Mouse (Mus musculus): ENCODE data around the gene Gatad2a. TPM values are rescaled to one million over a fixed set of nuclear protein-coding genes. Genes with fewer than 3 reads are reported as not detected.
"Not testable (repeated sequence)": the region's sequence is repeated elsewhere in the genome, so short reads cannot be mapped to it uniquely, and the experiment has no call there.

Gatad2a gene
- polyA plus RNA-seq, 1 experiment from 2014 or later, result 27.2 TPM

DNA sequence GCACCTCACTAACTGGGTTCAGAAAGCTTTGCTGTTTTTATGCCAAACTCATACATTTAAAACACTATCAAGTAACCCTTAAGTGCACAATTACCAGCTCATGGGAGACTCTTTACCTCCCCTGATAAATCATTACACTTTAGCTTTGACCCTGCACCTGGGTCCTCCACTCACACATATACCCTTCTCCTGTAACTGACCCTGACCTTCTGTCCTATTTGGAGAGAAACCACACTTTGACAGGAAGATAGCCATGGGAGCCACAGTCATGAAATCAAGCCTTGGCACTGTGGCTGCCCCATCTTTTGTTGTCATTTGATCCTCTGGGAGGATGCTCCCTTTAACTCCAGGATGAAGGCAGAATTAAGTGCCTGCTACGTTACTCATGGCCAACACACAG, 41.5 kb downstream of the Gatad2a start:
- no peak for ATAC-seq (replicated peaks)

DNA sequence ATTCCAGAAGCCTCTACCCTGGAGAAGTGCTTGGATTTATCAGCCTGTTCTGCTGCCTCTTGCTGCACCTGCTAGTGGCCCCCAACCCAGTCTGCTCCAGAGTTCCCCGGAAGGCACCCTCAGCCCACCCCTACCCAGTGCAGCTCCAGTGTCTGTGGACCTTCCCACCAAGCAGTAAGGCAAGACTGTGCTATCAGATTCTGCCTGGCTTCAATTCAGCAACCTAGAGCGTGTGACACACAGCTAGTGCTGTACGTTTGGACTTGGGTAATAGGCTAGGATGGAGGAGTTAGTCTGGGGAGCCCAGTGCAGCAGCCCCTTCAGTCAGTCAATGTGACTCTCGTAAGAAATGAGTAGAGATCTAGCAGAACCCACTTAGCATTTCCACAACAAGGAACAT, 42.0 kb downstream of the Gatad2a start:
- Histone ChIP-seq H3K4me1 (no peaks in the 10 kb centered on the region), H3K27me3 (replicated peaks) (no peaks in the 10 kb centered on the region), H3K27ac (no peak overlapping the region), H3K4me2 (no peak overlapping the region), H3K36me3 (replicated peaks) (no peaks in the 10 kb centered on the region), H3K4me3 (no peak overlapping the region), H3K9ac (no peak overlapping the region), H3K9me3 (no peaks in the 10 kb centered on the region)
- ATAC-seq (replicated peaks), result no peak
- 79% methylated on average over 4 of the region's 4 CpGs for WGBS

More for the DNA sequence above, 41.5 kb downstream of the Gatad2a start:
- no peak overlapping the region for H3K27ac ChIP-seq
- H3K4me1 ChIP-seq, result no peaks in the 10 kb centered on the region
- no peaks in the 10 kb centered on the region for H3K9me3 ChIP-seq
- no peak overlapping the region for H3K9ac ChIP-seq
- H3K36me3 ChIP-seq (replicated peaks), result no peaks in the 10 kb centered on the region
- H3K4me2 ChIP-seq, result no peak overlapping the region
- no peaks in the 10 kb centered on the region for H3K27me3 ChIP-seq (replicated peaks)
- H3K4me3 ChIP-seq, result no peak overlapping the region
- WGBS, result 72% methylated on average over 1 of the region's 1 CpGs

DNA sequence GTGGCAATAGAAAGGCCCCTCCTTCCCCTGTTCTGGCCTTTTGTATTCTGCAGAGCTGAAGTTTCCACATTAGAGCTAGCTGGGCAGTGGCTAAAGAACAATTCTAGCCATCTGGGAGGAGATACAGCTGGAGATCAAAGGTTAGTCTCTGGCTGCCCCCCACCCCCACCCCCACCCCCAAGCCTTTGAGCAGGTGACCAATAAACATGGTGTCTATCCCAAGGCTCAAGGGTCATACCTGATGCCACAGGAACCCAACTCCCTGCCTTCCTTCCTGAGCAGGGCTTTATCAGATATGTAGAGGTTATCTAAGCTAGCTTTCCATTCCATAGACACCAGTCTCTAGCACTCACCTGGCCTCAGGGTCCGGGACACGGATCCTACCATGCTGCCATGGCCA, 45.9 kb downstream of the Gatad2a start:
- H3K27me3 ChIP-seq (replicated peaks), result no peaks in the 10 kb centered on the region
- no peak overlapping the region for H3K4me3 ChIP-seq
- no peaks in the 10 kb centered on the region for H3K9me3 ChIP-seq
- H3K9ac ChIP-seq, result no peak overlapping the region
- no peak overlapping the region for H3K4me2 ChIP-seq
- H3K27ac ChIP-seq, result no peak overlapping the region
- no peak for ATAC-seq (replicated peaks)
- 98% methylated on average over 2 of the region's 2 CpGs for WGBS
- H3K4me1 ChIP-seq, result no peaks in the 10 kb centered on the region
- no peaks in the 10 kb centered on the region for H3K36me3 ChIP-seq (replicated peaks)

DNA sequence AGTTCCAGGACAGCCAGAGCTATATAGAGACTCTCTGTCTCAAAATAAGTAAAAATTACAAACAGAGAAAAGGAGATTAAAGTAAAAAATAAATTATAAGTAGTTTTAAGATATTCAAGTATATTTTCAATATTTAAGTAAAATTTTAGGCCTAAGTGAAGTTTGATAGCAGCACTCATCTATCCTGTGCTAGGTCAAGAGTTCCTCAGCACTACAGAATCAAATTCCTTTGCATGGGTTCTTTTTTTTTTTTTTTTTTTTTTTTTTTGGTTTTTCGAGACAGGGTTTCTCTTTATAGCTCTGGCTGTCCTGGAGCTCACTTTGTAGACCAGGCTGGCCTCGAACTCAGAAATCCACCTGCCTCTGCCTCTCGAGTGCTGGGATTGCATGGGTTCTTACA, 53.7 kb downstream of the Gatad2a start:
- H3K9ac ChIP-seq; H3K4me1 ChIP-seq; H3K4me3 ChIP-seq; H3K9me3 ChIP-seq; H3K27me3 ChIP-seq (replicated peaks); ATAC-seq (replicated peaks); H3K27ac ChIP-seq; H3K4me2 ChIP-seq; H3K36me3 ChIP-seq (replicated peaks): not testable (repeated sequence)
- WGBS, result 88% methylated on average over 2 of the region's 3 CpGs

DNA sequence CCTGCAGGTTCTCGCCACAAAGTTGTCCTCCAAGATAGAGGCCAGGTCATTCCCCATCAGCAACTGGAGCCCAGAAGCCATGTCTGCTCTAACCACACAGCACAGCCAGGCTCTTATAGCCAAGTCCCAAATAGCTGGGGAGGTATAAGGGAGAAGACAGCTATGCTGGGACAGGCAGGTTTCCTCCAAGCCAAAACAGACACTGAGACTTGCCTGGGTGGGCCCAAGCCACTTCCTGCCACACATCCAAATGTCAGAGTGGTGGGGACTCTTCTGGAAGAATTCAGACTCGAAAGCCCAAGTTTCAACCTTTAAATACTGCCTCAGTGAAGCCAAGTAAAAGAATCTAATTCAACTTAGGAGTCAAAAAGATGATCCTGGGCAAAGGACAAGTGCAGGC, 55.8 kb downstream of the Gatad2a start:
- 89% methylated on average over 2 of the region's 2 CpGs for WGBS
- no peaks in the 10 kb centered on the region for H3K27me3 ChIP-seq (replicated peaks)
- no peak overlapping the region for H3K9ac ChIP-seq
- no peaks in the 10 kb centered on the region for H3K9me3 ChIP-seq
- H3K4me3 ChIP-seq, result no peak overlapping the region
- H3K27ac ChIP-seq, result no peak overlapping the region
- no peaks in the 10 kb centered on the region for H3K36me3 ChIP-seq (replicated peaks)
- no peak for ATAC-seq (replicated peaks)
- H3K4me2 ChIP-seq, result no peak overlapping the region
- H3K4me1 ChIP-seq, result no peaks in the 10 kb centered on the region

DNA sequence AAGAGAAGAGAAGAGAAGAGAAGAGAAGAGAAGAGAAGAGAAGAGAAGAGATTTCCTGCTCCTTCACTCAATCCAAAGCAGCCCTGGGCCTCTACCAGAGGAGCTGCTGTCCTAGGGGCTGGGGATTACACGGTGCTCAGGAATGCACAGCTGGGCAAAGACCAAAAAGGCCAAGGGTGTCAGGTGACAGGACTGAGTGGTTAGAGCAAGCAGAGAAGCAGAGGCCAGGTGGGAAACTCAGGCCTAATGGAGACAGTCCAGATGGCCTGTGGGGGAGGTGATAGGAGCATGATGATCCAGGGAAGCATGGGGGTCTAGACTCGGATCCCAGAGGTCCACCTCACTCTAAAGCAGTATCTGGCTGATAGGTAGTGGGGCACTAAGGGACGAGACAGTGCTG, 56.6 kb downstream of the Gatad2a start:
- Histone ChIP-seq H3K27ac (no peak overlapping the region), H3K4me1 (no peaks in the 10 kb centered on the region), H3K9ac (no peak overlapping the region), H3K4me3 (no peak overlapping the region), H3K36me3 (replicated peaks) (no peaks in the 10 kb centered on the region), H3K27me3 (replicated peaks) (no peaks in the 10 kb centered on the region), H3K4me2 (no peak overlapping the region), H3K9me3 (no peaks in the 10 kb centered on the region)
- 50% methylated on average over 3 of the region's 3 CpGs for WGBS
- no peak for ATAC-seq (replicated peaks)

DNA sequence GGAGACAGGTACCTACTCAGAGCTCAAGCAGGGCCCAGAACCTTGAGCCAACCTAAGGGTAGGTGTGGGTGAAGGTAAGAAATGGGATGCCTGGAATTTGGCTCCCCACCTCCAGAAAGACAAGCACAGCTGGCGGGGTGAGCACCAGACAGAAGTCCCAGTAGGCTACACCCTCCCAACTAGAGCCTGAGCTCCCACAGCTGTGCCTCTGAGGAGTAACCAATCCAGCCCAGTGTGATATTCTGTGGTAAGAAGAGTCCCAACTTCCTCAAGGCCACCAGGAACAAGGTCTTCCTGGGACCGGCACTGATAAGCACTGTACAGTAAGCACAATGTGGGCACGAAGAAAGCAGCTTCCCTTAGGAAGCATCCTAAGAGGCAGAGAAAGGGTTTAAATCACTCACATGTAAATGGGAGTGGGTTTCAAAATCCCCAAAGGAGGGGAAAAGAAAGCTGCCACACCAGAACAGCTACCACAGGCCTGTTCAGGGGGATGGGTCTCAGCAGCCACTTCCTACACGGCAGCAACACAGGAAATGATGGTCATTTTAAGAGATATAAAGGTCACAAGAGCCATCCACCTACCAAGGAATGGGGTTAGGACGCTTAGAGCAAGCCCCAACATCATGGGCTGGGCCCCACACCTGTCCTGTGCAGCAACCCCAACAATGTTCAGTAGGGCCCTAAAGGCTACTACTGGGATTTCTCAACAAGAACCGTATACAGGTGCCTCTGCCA, 57.8 kb downstream of the Gatad2a start:
- WGBS, result 90% methylated on average over 6 of the region's 6 CpGs
- H3K4me3 ChIP-seq, result no peak overlapping the region
- H3K4me2 ChIP-seq, result no peak overlapping the region
- no peak for ATAC-seq (replicated peaks)
- H3K27me3 ChIP-seq (replicated peaks), result no peaks in the 10 kb centered on the region
- no peaks in the 10 kb centered on the region for H3K9me3 ChIP-seq
- H3K27ac ChIP-seq, result no peak overlapping the region
- no peaks in the 10 kb centered on the region for H3K4me1 ChIP-seq
- no peaks in the 10 kb centered on the region for H3K36me3 ChIP-seq (replicated peaks)
- no peak overlapping the region for H3K9ac ChIP-seq

DNA sequence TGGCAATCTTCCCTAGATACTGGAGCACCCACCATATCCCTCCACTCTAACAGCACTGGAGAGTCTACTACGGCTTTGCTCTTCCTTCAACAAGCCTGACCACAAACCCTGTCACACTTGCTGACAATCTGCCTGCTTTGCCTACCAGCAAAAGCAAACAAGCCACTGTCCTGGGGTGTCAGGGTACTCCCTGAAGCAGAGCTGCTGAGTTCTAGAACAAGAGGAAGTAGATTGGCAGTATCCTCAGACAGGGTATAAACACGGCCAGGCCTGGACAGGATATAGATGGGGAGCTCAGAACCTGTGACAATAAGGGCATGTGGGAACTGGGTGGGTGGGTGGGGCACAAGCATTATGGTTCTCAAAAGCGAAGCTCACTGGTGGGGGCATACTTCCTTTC, 58.7 kb downstream of the Gatad2a start:
- Histone ChIP-seq H3K27me3 (replicated peaks) (no peaks in the 10 kb centered on the region), H3K4me1 (no peaks in the 10 kb centered on the region), H3K4me3 (no peak overlapping the region), H3K9ac (no peak overlapping the region), H3K36me3 (replicated peaks) (no peaks in the 10 kb centered on the region), H3K27ac (no peak overlapping the region), H3K4me2 (no peak overlapping the region), H3K9me3 (no peaks in the 10 kb centered on the region)
- ATAC-seq (replicated peaks), result no peak
- WGBS, result 97% methylated on average over 3 of the region's 3 CpGs

DNA sequence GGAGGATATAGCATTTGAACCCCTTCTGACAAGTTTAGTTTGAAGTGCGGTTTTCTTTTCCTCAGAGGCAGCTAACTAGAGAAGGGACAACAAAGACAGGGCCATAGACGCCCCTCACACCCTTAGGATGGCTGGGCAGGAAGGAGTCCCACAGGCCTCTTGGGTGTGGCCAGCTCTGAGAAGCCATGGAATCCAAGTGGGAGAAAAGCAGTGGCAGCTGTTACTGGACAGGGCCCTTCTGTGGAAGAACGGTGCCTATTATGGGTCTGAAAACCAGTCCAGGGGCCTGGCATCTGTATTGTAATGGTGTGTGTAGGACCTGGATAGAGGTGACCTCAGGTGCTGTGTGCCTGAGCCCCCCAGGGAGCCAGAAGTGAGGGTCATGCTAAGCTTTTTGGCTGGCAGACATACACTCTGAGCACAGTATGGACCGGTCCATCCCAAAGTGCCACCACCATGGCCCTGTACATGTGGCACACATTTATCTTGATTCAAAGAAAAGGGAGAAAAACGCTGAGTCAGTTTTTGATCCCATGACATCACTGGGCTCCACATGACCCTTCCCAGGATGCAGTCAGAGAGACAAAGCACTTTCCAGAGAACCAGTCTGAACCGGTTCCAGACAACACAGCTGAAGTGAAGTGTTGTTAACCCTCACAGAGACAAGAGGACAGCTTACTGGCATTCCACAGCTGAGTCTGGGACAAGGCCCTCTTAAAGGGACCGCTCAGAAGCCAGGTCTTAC, 60.0 kb downstream of the Gatad2a start:
- H3K27ac ChIP-seq, result no peak overlapping the region
- H3K9me3 ChIP-seq, result no peaks in the 10 kb centered on the region
- no peak overlapping the region for H3K9ac ChIP-seq
- no peaks in the 10 kb centered on the region for H3K36me3 ChIP-seq (replicated peaks)
- ATAC-seq (replicated peaks), result peak; percentile 72
- H3K27me3 ChIP-seq (replicated peaks), result no peaks in the 10 kb centered on the region
- no peak overlapping the region for H3K4me3 ChIP-seq
- 69% methylated on average over 7 of the region's 7 CpGs for WGBS
- no peak overlapping the region for H3K4me2 ChIP-seq
- H3K4me1 ChIP-seq, result no peaks in the 10 kb centered on the region

DNA sequence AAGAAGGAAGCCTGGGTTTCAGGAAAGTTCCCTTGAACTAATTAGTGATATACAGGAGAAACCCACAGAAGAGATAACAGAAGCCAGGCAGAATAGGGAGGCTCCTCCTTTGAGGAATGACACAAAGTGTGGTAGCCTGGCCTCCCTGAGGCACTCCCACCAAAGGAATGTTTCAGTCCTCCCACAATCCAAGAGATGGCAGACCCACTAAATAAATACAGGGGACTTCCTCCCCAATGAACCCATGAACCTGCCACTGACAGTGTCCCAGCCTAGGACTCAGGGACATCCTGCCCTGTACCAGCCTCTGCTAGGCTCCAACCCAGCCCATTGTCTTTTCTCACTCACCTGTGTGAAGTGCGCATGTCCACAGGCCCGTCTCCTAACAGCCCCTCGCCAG, 60.8 kb downstream of the Gatad2a start:
- H3K36me3 ChIP-seq (replicated peaks), result no peaks in the 10 kb centered on the region
- H3K4me1 ChIP-seq, result no peaks in the 10 kb centered on the region
- 90% methylated on average over 3 of the region's 3 CpGs for WGBS
- H3K4me3 ChIP-seq, result no peak overlapping the region
- H3K27ac ChIP-seq, result no peak overlapping the region
- H3K27me3 ChIP-seq (replicated peaks), result no peaks in the 10 kb centered on the region
- no peak overlapping the region for H3K9ac ChIP-seq
- H3K4me2 ChIP-seq, result no peak overlapping the region
- no peak for ATAC-seq (replicated peaks)
- H3K9me3 ChIP-seq, result no peaks in the 10 kb centered on the region

DNA sequence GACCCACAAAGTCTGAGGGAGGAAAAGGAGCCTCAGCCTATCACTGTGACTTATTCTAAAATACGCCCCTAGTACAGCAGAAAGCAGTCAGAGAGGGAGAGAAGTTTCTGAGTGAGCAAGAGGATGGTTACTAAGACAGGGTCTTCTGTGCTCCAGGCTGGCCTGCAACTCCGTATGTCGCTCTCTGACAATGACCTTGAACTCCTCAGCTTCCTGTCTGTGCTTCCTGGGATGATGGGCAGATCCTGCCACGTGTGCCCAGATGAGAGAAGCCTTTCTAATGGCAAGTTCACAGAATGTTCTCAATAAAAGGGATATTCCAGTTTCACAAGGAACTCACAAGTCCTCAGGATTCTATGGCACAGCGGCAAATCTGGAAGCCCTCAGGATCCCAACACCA, 61.6 kb downstream of the Gatad2a start:
- Histone ChIP-seq H3K9me3 (no peaks in the 10 kb centered on the region), H3K27ac (no peak overlapping the region), H3K4me1 (no peaks in the 10 kb centered on the region), H3K36me3 (replicated peaks) (no peaks in the 10 kb centered on the region), H3K9ac (no peak overlapping the region), H3K27me3 (replicated peaks) (no peaks in the 10 kb centered on the region), H3K4me3 (no peak overlapping the region), H3K4me2 (no peak overlapping the region)
- 90% methylated on average over 5 of the region's 5 CpGs for WGBS
- no peak for ATAC-seq (replicated peaks)

DNA sequence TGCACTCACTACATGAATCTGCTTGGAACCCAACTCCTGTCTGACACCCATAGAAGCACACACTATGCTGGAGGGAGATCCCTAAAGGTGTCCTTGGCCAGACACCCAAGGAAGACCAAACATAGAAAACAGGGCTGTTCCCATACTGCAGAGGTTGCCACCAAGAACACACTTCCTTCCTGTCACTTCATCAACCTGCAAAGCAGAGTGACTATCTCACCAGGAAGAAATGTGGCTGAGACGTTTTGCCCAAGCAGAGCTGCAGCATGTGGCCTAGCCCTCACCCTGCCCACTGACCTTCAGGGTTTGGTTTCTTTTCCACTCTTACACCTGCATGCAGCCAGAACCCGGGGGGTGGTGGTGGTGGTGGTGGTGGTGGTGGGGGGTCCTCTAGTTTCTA, 62.4 kb downstream of the Gatad2a start:
- WGBS, result 83% methylated on average over 2 of the region's 2 CpGs
- ATAC-seq (replicated peaks), result no peak

DNA sequence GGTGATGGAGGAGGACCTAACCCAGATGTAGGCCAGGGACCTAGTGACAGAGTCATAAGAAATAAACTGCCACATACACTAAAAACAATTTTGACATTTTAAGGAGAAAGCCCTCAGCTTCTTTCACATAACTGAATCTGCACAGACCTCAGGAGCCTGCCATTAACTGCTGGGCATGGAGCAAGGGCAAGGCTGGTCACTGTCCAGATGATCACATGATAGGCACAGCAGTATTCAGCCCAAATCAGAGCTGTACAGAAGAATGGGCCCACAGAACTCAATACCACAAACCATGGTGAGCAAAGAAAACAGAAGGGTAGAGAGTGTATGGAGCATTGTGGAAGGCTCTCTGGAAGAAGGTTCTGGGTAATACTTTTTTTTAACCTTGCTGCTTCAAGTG, 69.3 kb downstream of the Gatad2a start:
- H3K9me3 ChIP-seq, result no peaks in the 10 kb centered on the region
- H3K9ac ChIP-seq, result no peak overlapping the region
- ATAC-seq (replicated peaks), result no peak
- no peaks in the 10 kb centered on the region for H3K27me3 ChIP-seq (replicated peaks)
- no peak overlapping the region for H3K27ac ChIP-seq
- H3K4me1 ChIP-seq, result no peaks in the 10 kb centered on the region
- no peak overlapping the region for H3K4me2 ChIP-seq
- no peak overlapping the region for H3K4me3 ChIP-seq
- H3K36me3 ChIP-seq (replicated peaks), result no peaks in the 10 kb centered on the region

More for the DNA sequence above, 62.4 kb downstream of the Gatad2a start:
- Histone ChIP-seq H3K4me3 (no peak overlapping the region), H3K9me3 (no peaks in the 10 kb centered on the region), H3K4me1 (no peaks in the 10 kb centered on the region), H3K27me3 (replicated peaks) (no peaks in the 10 kb centered on the region), H3K27ac (no peak overlapping the region), H3K9ac (no peak overlapping the region), H3K36me3 (replicated peaks) (no peaks in the 10 kb centered on the region), H3K4me2 (no peak overlapping the region)
